Mouse (Mus musculus): Measurements from ENCODE around the gene Cryaa. TPM values are rescaled to one million over a fixed set of nuclear protein-coding genes. Genes with fewer than 3 reads are reported as not detected.
A peak's percentile ranks its signal among the peaks of the same experiment; 100 is the strongest.

Gene Cryaa
- polyA plus RNA-seq, 1 experiment from 2014 or later = not detected

- 52% methylated on average over 11 of the region's 11 CpGs for WGBS
- Histone ChIP-seq H3K4me1 (replicated peaks) (0 out of 2 replicates have a peak, but pooled peaks cover 3% of the 10 kb centered on the region), H3K27ac (no peak overlapping the region), H3K4me2 (replicated peaks) (no peak overlapping the region), H3K4me3 (replicated peaks) (no peak overlapping the region), H3K36me3 (no peaks in the 10 kb centered on the region), H3K9me3 (no peaks in the 10 kb centered on the region), H3K27me3 (no peaks in the 10 kb centered on the region), H3K9ac (replicated peaks) (no peak overlapping the region)
- ATAC-seq = no peak
Measured at GRCm38 (mm10) chr17:31715006-31715405, 37.4 kb downstream of the Cryaa start.

DNA sequence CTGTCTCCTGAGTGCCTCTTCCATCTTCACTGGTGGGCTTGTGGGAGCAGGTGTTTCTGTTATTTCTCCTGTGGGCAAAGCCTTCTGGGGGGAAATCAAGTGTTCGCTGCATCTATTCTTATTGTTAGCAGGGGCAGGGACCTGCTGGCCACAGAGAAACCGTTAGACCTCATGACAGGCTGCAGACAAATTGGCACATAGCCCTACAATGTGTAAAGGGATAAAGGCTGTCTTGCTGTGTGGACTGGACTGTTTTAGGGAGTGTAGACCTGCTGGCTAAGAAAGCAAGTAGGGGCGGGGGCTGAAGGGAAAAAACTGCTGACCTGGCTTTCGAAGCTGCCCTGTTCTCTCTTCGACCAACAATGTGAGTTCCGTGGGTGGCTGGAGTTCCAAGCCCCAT lies 44.0 kb downstream of the Cryaa start:
- Histone ChIP-seq H3K9ac (replicated peaks) (no peak overlapping the region), H3K36me3 (no peaks in the 10 kb centered on the region), H3K4me2 (replicated peaks) (no peak overlapping the region), H3K4me1 (replicated peaks) (peaks cover 14% of the 10 kb centered on the region), H3K4me3 (replicated peaks) (no peak overlapping the region), H3K27me3 (no peaks in the 10 kb centered on the region), H3K9me3 (no peaks in the 10 kb centered on the region), H3K27ac (no peak overlapping the region)
- ATAC-seq = no peak
- WGBS = 77% methylated on average over 6 of the region's 6 CpGs

DNA sequence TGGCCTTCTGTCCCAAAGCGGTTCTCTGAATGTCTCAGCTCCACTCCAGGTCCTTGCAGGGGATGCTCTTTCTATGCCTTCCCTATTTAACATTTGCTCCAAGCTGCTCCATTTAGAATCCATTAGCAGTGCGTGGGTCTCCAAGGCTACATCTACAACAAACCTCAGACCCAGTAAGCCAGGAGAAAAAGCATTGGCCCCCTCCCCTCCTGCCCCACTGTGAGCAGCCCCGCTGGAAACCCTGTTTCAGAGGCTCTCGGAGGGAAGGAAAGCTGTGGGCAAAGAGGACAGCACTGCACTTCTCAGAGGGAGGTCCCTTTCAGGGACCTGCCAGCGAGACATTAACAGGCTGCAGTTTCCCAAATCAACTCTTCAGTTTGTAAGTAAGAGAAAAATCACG lies 47.8 kb downstream of the Cryaa start:
- Histone ChIP-seq H3K27me3 (no peaks in the 10 kb centered on the region), H3K9me3 (no peaks in the 10 kb centered on the region), H3K4me2 (replicated peaks) (no peak overlapping the region), H3K27ac (no peak overlapping the region), H3K4me1 (replicated peaks) (peaks cover 21% of the 10 kb centered on the region), H3K4me3 (replicated peaks) (no peak overlapping the region), H3K9ac (replicated peaks) (no peak overlapping the region), H3K36me3 (no peaks in the 10 kb centered on the region)
- no peak for ATAC-seq
- WGBS = 14% methylated on average over 6 of the region's 6 CpGs

- no peak overlapping the region for H3K9ac ChIP-seq (replicated peaks)
- WGBS = 94% methylated on average over 5 of the region's 5 CpGs
- peaks cover 21% of the 10 kb centered on the region for H3K4me1 ChIP-seq (replicated peaks)
- H3K4me2 ChIP-seq (replicated peaks) = no peak overlapping the region
- no peak for ATAC-seq
- H3K9me3 ChIP-seq = no peaks in the 10 kb centered on the region
- no peak overlapping the region for H3K27ac ChIP-seq
- no peaks in the 10 kb centered on the region for H3K36me3 ChIP-seq
- no peak overlapping the region for H3K4me3 ChIP-seq (replicated peaks)
- H3K27me3 ChIP-seq = no peaks in the 10 kb centered on the region
Measured at GRCm38 (mm10) chr17:31726216-31726615, 48.6 kb downstream of the Cryaa start.

GRCm38 (mm10) chr17:31727230-31727629 lies 49.6 kb downstream of the Cryaa start:
- Histone ChIP-seq H3K4me1 (replicated peaks) (peaks cover 21% of the 10 kb centered on the region), H3K27ac (no peak overlapping the region), H3K9me3 (no peaks in the 10 kb centered on the region), H3K4me3 (replicated peaks) (no peak overlapping the region), H3K36me3 (no peaks in the 10 kb centered on the region), H3K27me3 (no peaks in the 10 kb centered on the region), H3K4me2 (replicated peaks) (no peak overlapping the region), H3K9ac (replicated peaks) (no peak overlapping the region)
- no peak for ATAC-seq
- WGBS = 60% methylated on average over 4 of the region's 4 CpGs

GRCm38 (mm10) chr17:31728043-31728442 lies 50.4 kb downstream of the Cryaa start:
- no peak overlapping the region for H3K27ac ChIP-seq
- WGBS = 77% methylated on average over 4 of the region's 4 CpGs
- ATAC-seq = no peak
- H3K4me2 ChIP-seq (replicated peaks) = no peak overlapping the region
- no peaks in the 10 kb centered on the region for H3K27me3 ChIP-seq
- H3K4me3 ChIP-seq (replicated peaks) = no peak overlapping the region
- no peaks in the 10 kb centered on the region for H3K9me3 ChIP-seq
- peaks cover 21% of the 10 kb centered on the region for H3K4me1 ChIP-seq (replicated peaks)
- H3K9ac ChIP-seq (replicated peaks) = no peak overlapping the region
- no peaks in the 10 kb centered on the region for H3K36me3 ChIP-seq

GRCm38 (mm10) chr17:31728968-31729501 lies 51.4 kb downstream of the Cryaa start:
- Histone ChIP-seq H3K4me3 (replicated peaks) (no peak overlapping the region), H3K4me1 (replicated peaks) (peaks cover 21% of the 10 kb centered on the region), H3K36me3 (no peaks in the 10 kb centered on the region), H3K4me2 (replicated peaks) (no peak overlapping the region), H3K9me3 (no peaks in the 10 kb centered on the region), H3K9ac (replicated peaks) (no peak overlapping the region), H3K27ac (no peak overlapping the region), H3K27me3 (no peaks in the 10 kb centered on the region)
- ATAC-seq = peak; percentile 43; the same call in 1 of the 2 replicates
- WGBS = 80% methylated on average over 7 of the region's 7 CpGs

- Histone ChIP-seq H3K36me3 (no peaks in the 10 kb centered on the region), H3K9me3 (no peaks in the 10 kb centered on the region), H3K27me3 (no peaks in the 10 kb centered on the region), H3K4me2 (replicated peaks) (no peak overlapping the region), H3K9ac (replicated peaks) (no peak overlapping the region), H3K4me3 (replicated peaks) (no peak overlapping the region), H3K27ac (no peak overlapping the region), H3K4me1 (replicated peaks) (peaks cover 9% of the 10 kb centered on the region)
- 58% methylated on average over 6 of the region's 6 CpGs for WGBS
- no peak for ATAC-seq
Measured at GRCm38 (mm10) chr17:31731038-31731437, 53.4 kb downstream of the Cryaa start.

Other genes starting within 250 kb of the Cryaa start
- gene Wdr4, start 157.8 kb upstream of the Cryaa start, polyA plus RNA-seq (2015; fragmentation: Nextera tagmentation; extraction: Ambion mirVana) = 39.6 and 43.1 TPM in 2 replicates
- gene Ndufv3, start 157.7 kb upstream of the Cryaa start, polyA plus RNA-seq (2015; fragmentation: Nextera tagmentation; extraction: Ambion mirVana) = 364 and 385 TPM in 2 replicates
- 23.8 and 24.6 TPM in 2 replicates for gene Pknox1, start 113.1 kb upstream of the Cryaa start, polyA plus RNA-seq (2015; fragmentation: Nextera tagmentation; extraction: Ambion mirVana)
- 3.3 and 3.6 TPM in 2 replicates for gene Cbs, start 40.6 kb upstream of the Cryaa start, polyA plus RNA-seq (2015; fragmentation: Nextera tagmentation; extraction: Ambion mirVana)
- 269 and 274 TPM in 2 replicates for gene U2af1, start 18.9 kb upstream of the Cryaa start, polyA plus RNA-seq (2015; fragmentation: Nextera tagmentation; extraction: Ambion mirVana)
- gene Sik1, start 178.0 kb downstream of the Cryaa start, polyA plus RNA-seq (2015; fragmentation: Nextera tagmentation; extraction: Ambion mirVana) = 16.9 and 17.6 TPM in 2 replicates